Mouse (Mus musculus): ENCODE results near the gene C3. TPM values are rescaled to one million over a fixed set of nuclear protein-coding genes. Genes with fewer than 3 reads are reported as not detected.
A peak's percentile ranks its signal among the peaks of the same experiment; 100 is the strongest.

Gene C3
- polyA plus RNA-seq, 1 experiment from 2014 or later: 2.1 TPM

- Histone ChIP-seq H3K4me1 (ENCODE audit: control insufficient read depth, insufficient read depth, low read depth, low read length) (no peaks in the 10 kb centered on the region), H3K27me3 (replicated peaks; ENCODE audit: control insufficient read depth, insufficient read depth, low read length) (no peaks in the 10 kb centered on the region), H3K9me3 (ENCODE audit: control insufficient read depth, low read length) (peaks cover 2% of the 10 kb centered on the region; the same call in 1 of the 2 replicates), H3K27ac (ENCODE audit: low read depth, low read length) (no peak overlapping the region), H3K9ac (ENCODE audit: low read depth, low read length) (no peak overlapping the region), H3K36me3 (ENCODE audit: control insufficient read depth, insufficient read depth, low read length) (no peaks in the 10 kb centered on the region), H3K4me3 (ENCODE audit: low read length) (no peak overlapping the region), H3K4me2 (ENCODE audit: low read length) (peak overlapping the region; percentile 29; the same call in 1 of the 2 replicates)
- 13% methylated on average over 11 of the region's 11 CpGs for WGBS
- peak; percentile 88 for ATAC-seq
These were observed 60.8 kb downstream of the C3 start for GRCm38 (mm10) chr17:57166800-57167791.

Small RNA genes lying within 50 kb of the gene (microRNA-seq; reads per million reads assigned to microRNA genes)
- gene Mir6978: not detected

Other genes with a start within 250 kb of the C3 start
- gene Acer1, start 246.0 kb downstream of the C3 start, polyA plus RNA-seq (2015; fragmentation: Nextera tagmentation; extraction: Ambion mirVana): not detected in 2 replicates
- gene Clpp, start 237.8 kb downstream of the C3 start, polyA plus RNA-seq (2015; fragmentation: Nextera tagmentation; extraction: Ambion mirVana): 162 and 168 TPM in 2 replicates
- 57.8 and 64.4 TPM in 2 replicates for gene Alkbh7, start 230.8 kb downstream of the C3 start, polyA plus RNA-seq (2015; fragmentation: Nextera tagmentation; extraction: Ambion mirVana)
- 0.64 TPM in 1 of 2 replicates, not detected in the other for gene Pspn, start 228.1 kb downstream of the C3 start, polyA plus RNA-seq (2015; fragmentation: Nextera tagmentation; extraction: Ambion mirVana)
- gene Gtf2f1, start 216.8 kb downstream of the C3 start, polyA plus RNA-seq (2015; fragmentation: Nextera tagmentation; extraction: Ambion mirVana): 60.2 and 68.0 TPM in 2 replicates
- 0.31 and 0.51 TPM in 2 replicates for gene Gm17949, start 216.7 kb downstream of the C3 start, polyA plus RNA-seq (2015; fragmentation: Nextera tagmentation; extraction: Ambion mirVana)
- gene Khsrp, start 196.6 kb downstream of the C3 start, polyA plus RNA-seq (2015; fragmentation: Nextera tagmentation; extraction: Ambion mirVana): 14.4 and 20.1 TPM in 2 replicates
- gene Slc25a41, start 186.5 kb downstream of the C3 start, polyA plus RNA-seq (2015; fragmentation: Nextera tagmentation; extraction: Ambion mirVana): not detected in 2 replicates
- gene Crb3, start 169.0 kb downstream of the C3 start, polyA plus RNA-seq (2015; fragmentation: Nextera tagmentation; extraction: Ambion mirVana): 5.1 and 6.3 TPM in 2 replicates
- gene Slc25a23, start 168.3 kb downstream of the C3 start, polyA plus RNA-seq (2015; fragmentation: Nextera tagmentation; extraction: Ambion mirVana): 43.2 and 44.7 TPM in 2 replicates
- gene Dennd1c, start 149.6 kb downstream of the C3 start, polyA plus RNA-seq (2015; fragmentation: Nextera tagmentation; extraction: Ambion mirVana): 3.8 and 4.7 TPM in 2 replicates
- 362 and 407 TPM in 2 replicates for gene Tubb4a, start 140.4 kb downstream of the C3 start, polyA plus RNA-seq (2015; fragmentation: Nextera tagmentation; extraction: Ambion mirVana)
- 8.7 and 9.3 TPM in 2 replicates for gene Tnfsf9, start 122.8 kb downstream of the C3 start, polyA plus RNA-seq (2015; fragmentation: Nextera tagmentation; extraction: Ambion mirVana)
- gene Cd70, start 78.4 kb downstream of the C3 start, polyA plus RNA-seq (2015; fragmentation: Nextera tagmentation; extraction: Ambion mirVana): 1.9 and 2.1 TPM in 2 replicates
- not detected in 2 replicates for gene Tnfsf14, start 34.0 kb downstream of the C3 start, polyA plus RNA-seq (2015; fragmentation: Nextera tagmentation; extraction: Ambion mirVana)
- gene Gpr108, start 20.3 kb upstream of the C3 start, polyA plus RNA-seq (2015; fragmentation: Nextera tagmentation; extraction: Ambion mirVana): 22.8 and 24.2 TPM in 2 replicates
- gene Trip10, start 21.3 kb upstream of the C3 start, polyA plus RNA-seq (2015; fragmentation: Nextera tagmentation; extraction: Ambion mirVana): 10.1 and 11.6 TPM in 2 replicates
- 1.4 and 1.7 TPM in 2 replicates for gene Vav1, start 51.0 kb upstream of the C3 start, polyA plus RNA-seq (2015; fragmentation: Nextera tagmentation; extraction: Ambion mirVana)
- 3.5 and 5.1 TPM in 2 replicates for gene Adgre1, start 130.6 kb upstream of the C3 start, polyA plus RNA-seq (2015; fragmentation: Nextera tagmentation; extraction: Ambion mirVana)